Mouse (Mus musculus) lung, postnatal 0 days (tissue): ENCODE measurements around the gene Rybp. TPM values are rescaled to one million over a fixed set of nuclear protein-coding genes. Genes with fewer than 3 reads are reported as not detected.

ENCODE experiments used
- ATAC-seq: fragments of 200-750 bp; cut with Nextera tagmentation; 2 replicates; pipeline ENCODE4 v1.8.0; 2017; ENCODE audit warnings: moderate library complexity
- DNase-seq: peaks from one replicate; pipeline ENCODE4 v3.0.0-alpha.2; 2016; ENCODE audit warnings: low spot score
- H3K27ac ChIP-seq: fragments of 300-500 bp; sonication (generic); 2 replicates; pipeline ENCODE4 v1.5.1; 2014; ENCODE audit warnings: antibody characterized with exemption, mild to moderate bottlenecking, low read length, mixed read lengths
- H3K27me3 ChIP-seq: fragments of 300-500 bp; sonication (generic); replicated peaks from 2 replicates; pipeline ENCODE4 v1.6.1; 2014; ENCODE audit warnings: low read length, mixed read lengths; ENCODE audit not compliant: insufficient read depth
- H3K36me3 ChIP-seq: fragments of 300-500 bp; sonication (generic); 2 replicates; pipeline ENCODE4 v1.6.1; 2014; ENCODE audit warnings: low read length, mixed read lengths; ENCODE audit not compliant: insufficient read depth
- H3K4me1 ChIP-seq: fragments of 300-500 bp; sonication (generic); 2 replicates; pipeline ENCODE4 v1.6.1; 2014; ENCODE audit warnings: antibody characterized with exemption, low read depth, low read length, mixed read lengths; ENCODE audit not compliant: insufficient read depth
- H3K4me2 ChIP-seq: fragments of 300-500 bp; sonication (generic); replicated peaks from 2 replicates; pipeline ENCODE4 v1.6.1; 2014; ENCODE audit warnings: low read depth, mild to moderate bottlenecking, low read length, moderate library complexity, mixed read lengths
- H3K4me3 ChIP-seq: fragments of 300-500 bp; sonication (generic); 2 replicates; pipeline ENCODE4 v1.5.1; 2014; ENCODE audit warnings: low read depth, low read length
- H3K9ac ChIP-seq: fragments of 300-500 bp; sonication (generic); replicated peaks from 2 replicates; pipeline ENCODE4 v1.6.1; 2014; ENCODE audit warnings: low read depth, mild to moderate bottlenecking
- H3K9me3 ChIP-seq: fragments of 300-500 bp; sonication (generic); 2 replicates; pipeline ENCODE4 v1.6.1; 2016; ENCODE audit warnings: low read length, mixed read lengths
- CTCF ChIP-seq: IDR thresholded peaks from 2 replicates; pipeline ENCODE4 v1.5.1; 2016; ENCODE audit warnings: antibody characterized with exemption, mild to moderate bottlenecking
- EP300 ChIP-seq: IDR thresholded peaks from 2 replicates; pipeline ENCODE4 v1.6.1; 2016; ENCODE audit warnings: antibody characterized with exemption, mild to moderate bottlenecking, control low read depth
- WGBS: fragments of 180-500 bp; shearing (Covaris S2); extraction: QIAGEN DNeasy Blood & Tissue Kit; methylation state at CpG from one replicate; pipeline ENCODE4 v1.1.7; 2014; 5-methylcytosine and 5-hydroxymethylcytosine counted together
- polyA plus RNA-seq: library from polyadenylated mRNA; unstranded; fragments of >200 nt; fragmentation: Nextera tagmentation; extraction: Ambion mirVana; gene quantifications from 2 replicates; pipeline ENCODE4 v1.2.1, GENCODE M21; 2015

Gene Rybp
- polyA plus RNA-seq, 1 experiment from 2014 or later, result 16.6 TPM

GRCm38 (mm10) chr6:100212820-100213219, 74.5 kb downstream of the Rybp start:
- no peak for TF ChIP-seq CTCF
- no peak for TF ChIP-seq EP300
- WGBS, result 27% methylated on average over 7 of the region's 7 CpGs
- DNase-seq (peak; percentile 38), ATAC-seq (peak; percentile 16; the same call in 1 of the 2 replicates)
- Histone ChIP-seq H3K4me3 (no peak overlapping the region), H3K27me3 (no peaks in the 10 kb centered on the region), H3K27ac (no peak overlapping the region), H3K4me1 (peaks cover 31% of the 10 kb centered on the region; the same call in 1 of the 2 replicates), H3K9me3 (no peaks in the 10 kb centered on the region), H3K4me2 (no peak overlapping the region), H3K36me3 (no peaks in the 10 kb centered on the region), H3K9ac (no peak overlapping the region)

GRCm38 (mm10) chr6:100211646-100212045, 75.6 kb downstream of the Rybp start:
- no peak for ATAC-seq
- Histone ChIP-seq H3K27ac (no peak overlapping the region), H3K4me1 (peaks cover 40% of the 10 kb centered on the region), H3K4me3 (no peak overlapping the region), H3K36me3 (no peaks in the 10 kb centered on the region), H3K4me2 (no peak overlapping the region), H3K27me3 (no peaks in the 10 kb centered on the region), H3K9ac (no peak overlapping the region), H3K9me3 (no peaks in the 10 kb centered on the region)
- no peak for TF ChIP-seq EP300
- no peak for TF ChIP-seq CTCF
- DNase-seq, result no peak
- WGBS, result 50% methylated on average over 3 of the region's 3 CpGs

- Histone ChIP-seq H3K36me3 (no peaks in the 10 kb centered on the region), H3K27ac (no peak overlapping the region), H3K9me3 (no peaks in the 10 kb centered on the region), H3K9ac (no peak overlapping the region), H3K4me3 (no peak overlapping the region), H3K4me1 (peaks cover 35% of the 10 kb centered on the region), H3K4me2 (no peak overlapping the region), H3K27me3 (no peaks in the 10 kb centered on the region)
- ATAC-seq (no peak), DNase-seq (no peak)
- 79% methylated on average over 1 of the region's 1 CpGs for WGBS
- no peak for TF ChIP-seq EP300
- no peak for TF ChIP-seq CTCF
These were observed 76.8 kb downstream of the Rybp start for GRCm38 (mm10) chr6:100210517-100210916.

- ATAC-seq (peak; percentile 62), DNase-seq (peak; percentile 73)
- H3K27ac ChIP-seq, result no peak overlapping the region
- 6% methylated on average over 14 of the region's 14 CpGs for WGBS
- no peaks in the 10 kb centered on the region for H3K9me3 ChIP-seq
- no peaks in the 10 kb centered on the region for H3K36me3 ChIP-seq
- peaks cover 22% of the 10 kb centered on the region for H3K4me1 ChIP-seq
- TF ChIP-seq CTCF, result no peak
- no peak for TF ChIP-seq EP300
- H3K4me2 ChIP-seq, result no peak overlapping the region
- H3K9ac ChIP-seq, result no peak overlapping the region
- H3K27me3 ChIP-seq, result no peaks in the 10 kb centered on the region
- no peak overlapping the region for H3K4me3 ChIP-seq
These were observed 80.5 kb downstream of the Rybp start for GRCm38 (mm10) chr6:100206741-100207275.

- no peaks in the 10 kb centered on the region for H3K9me3 ChIP-seq
- peaks cover 22% of the 10 kb centered on the region for H3K4me1 ChIP-seq
- no peaks in the 10 kb centered on the region for H3K36me3 ChIP-seq
- H3K27ac ChIP-seq, result no peak overlapping the region
- DNase-seq, result no peak
- H3K4me2 ChIP-seq, result no peak overlapping the region
- H3K27me3 ChIP-seq, result no peaks in the 10 kb centered on the region
- H3K9ac ChIP-seq, result no peak overlapping the region
- no peak overlapping the region for H3K4me3 ChIP-seq
- WGBS, result 72% methylated on average over 1 of the region's 1 CpGs
- ATAC-seq, result no peak
- no peak for TF ChIP-seq CTCF
These were observed 81.0 kb downstream of the Rybp start for GRCm38 (mm10) chr6:100206261-100206660.

- Histone ChIP-seq H3K4me1 (peaks cover 19% of the 10 kb centered on the region), H3K9me3 (no peaks in the 10 kb centered on the region), H3K27me3 (no peaks in the 10 kb centered on the region), H3K27ac (no peak overlapping the region), H3K9ac (no peak overlapping the region), H3K4me3 (no peak overlapping the region), H3K36me3 (no peaks in the 10 kb centered on the region), H3K4me2 (no peak overlapping the region)
- WGBS, result 15% methylated on average over 7 of the region's 7 CpGs
- ATAC-seq, result peak; percentile 50
- peak; percentile 75 for DNase-seq
- no peak for TF ChIP-seq CTCF
- TF ChIP-seq EP300, result no peak
These were observed 82.8 kb downstream of the Rybp start for GRCm38 (mm10) chr6:100204436-100204835.

GRCm38 (mm10) chr6:100203492-100203891, 83.8 kb downstream of the Rybp start:
- ATAC-seq (peak; percentile 47), DNase-seq (peak; percentile 62)
- H3K4me3 ChIP-seq, result no peak overlapping the region
- WGBS, result 33% methylated on average over 3 of the region's 3 CpGs
- no peaks in the 10 kb centered on the region for H3K9me3 ChIP-seq
- no peak overlapping the region for H3K27ac ChIP-seq
- peaks cover 19% of the 10 kb centered on the region for H3K4me1 ChIP-seq
- H3K4me2 ChIP-seq, result no peak overlapping the region
- TF ChIP-seq EP300, result no peak
- TF ChIP-seq CTCF, result no peak
- no peaks in the 10 kb centered on the region for H3K36me3 ChIP-seq
- H3K9ac ChIP-seq, result no peak overlapping the region
- H3K27me3 ChIP-seq, result no peaks in the 10 kb centered on the region
